Mouse (Mus musculus) gastrocnemius, postnatal 4 days (tissue): Measurements from ENCODE around the gene Twf2. TPM values are rescaled to one million over a fixed set of nuclear protein-coding genes. Genes with fewer than 3 reads are reported as not detected.

ENCODE experiments used
- DNase-seq, 2 experiments: peaks; one replicate each; pipeline ENCODE4 v3.0.0; 2021 to 2022; ENCODE audit warnings: low spot score in 2 of 2, mixed read lengths in 2 of 2
- microRNA-seq: library from miRNA; unstranded; fragments of <30 nt; microRNA quantifications from one replicate; pipeline ENCODE4 v1.2.0, GENCODE M21; 2021
- total RNA-seq, 2 experiments: library from RNA; stranded (reverse); gene quantifications; 2 replicates each; pipeline ENCODE4 v1.2.3; 2021

Gene Twf2
- total RNA-seq, 2 experiments from 2014 or later = 92.7 to 105 TPM

DNA sequence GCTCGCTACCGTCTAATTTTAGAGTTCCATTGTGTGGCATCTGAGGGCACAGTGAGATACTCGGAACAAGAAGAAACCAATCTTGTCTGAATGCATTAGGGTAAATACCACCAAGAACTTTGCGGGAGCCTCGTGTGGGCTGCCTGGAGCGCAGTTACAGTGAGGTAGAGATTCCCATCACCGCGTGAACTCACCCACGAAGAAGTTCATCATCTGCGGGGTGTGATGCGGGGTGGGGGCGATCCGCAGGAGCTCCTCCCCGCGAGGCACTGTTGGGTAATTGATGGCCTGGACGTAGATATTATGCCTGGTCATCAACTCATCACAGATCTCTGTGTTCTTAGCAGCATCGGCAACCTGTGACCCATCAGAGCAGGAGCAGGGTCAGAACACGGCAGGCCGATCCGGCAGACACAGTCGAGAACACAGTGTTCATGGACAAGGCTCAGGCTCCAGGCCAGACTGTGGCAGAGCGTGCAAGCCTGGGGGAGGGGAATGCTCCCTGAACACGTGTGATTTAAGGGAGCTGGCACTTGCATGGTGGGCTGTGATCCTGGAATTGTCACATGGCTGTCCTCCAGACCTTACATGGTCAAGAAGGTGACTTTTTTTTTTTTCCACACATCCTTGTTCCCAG is 32.4 kb downstream of the Twf2 start:
- no peak for DNase-seq

DNA sequence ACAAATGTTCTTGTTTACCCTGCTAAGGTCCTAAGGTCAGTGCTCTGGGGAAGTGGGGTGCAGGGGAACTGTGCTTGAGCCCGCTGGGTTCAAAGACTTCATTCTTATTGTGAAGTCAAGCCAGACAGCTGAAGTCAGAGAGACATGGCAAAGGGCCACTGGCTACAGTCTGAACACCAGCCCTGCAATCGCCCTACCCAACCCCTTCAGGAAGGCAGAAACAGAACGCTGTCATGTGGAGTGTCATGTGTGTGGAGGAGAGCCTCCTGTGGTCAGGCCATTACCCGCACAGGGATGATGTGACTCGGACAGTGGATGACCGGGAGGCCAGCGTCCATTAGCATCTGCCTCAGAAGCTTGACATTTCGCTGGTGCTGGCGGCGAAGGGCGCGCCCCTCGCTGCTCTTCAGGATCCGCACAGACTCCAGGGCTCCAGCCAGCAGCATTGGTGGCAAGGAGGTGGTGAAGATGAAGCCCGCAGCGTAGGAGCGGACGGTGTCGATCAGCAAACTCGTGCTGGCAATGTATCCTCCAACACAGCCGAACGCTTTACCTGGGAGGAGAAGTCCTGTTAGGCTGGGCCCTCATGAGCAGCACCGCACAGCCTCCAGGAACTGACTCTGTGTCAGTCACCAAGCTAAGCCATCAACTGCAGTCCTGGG is 33.4 kb downstream of the Twf2 start:
- DNase-seq = no peak

DNA sequence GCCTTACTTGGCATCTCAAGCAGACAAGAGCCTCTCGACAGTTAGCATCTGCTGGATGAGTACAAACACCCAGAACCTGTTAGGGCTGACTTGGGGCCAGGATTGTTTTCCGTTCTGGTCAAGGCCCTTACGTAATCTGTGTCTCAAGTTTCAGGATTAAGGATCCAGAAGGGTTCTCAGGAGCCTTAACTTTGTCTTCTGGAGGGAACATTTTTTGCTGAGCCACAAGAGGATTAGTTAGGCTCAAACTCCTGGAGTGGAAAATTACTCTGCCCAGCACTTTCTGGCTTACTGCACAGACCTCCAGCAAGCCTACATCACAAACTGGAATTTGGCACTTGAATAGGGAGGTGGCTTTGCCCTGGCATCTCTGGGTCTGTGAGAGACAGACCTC is 33.9 kb downstream of the Twf2 start:
- no peak for DNase-seq

DNA sequence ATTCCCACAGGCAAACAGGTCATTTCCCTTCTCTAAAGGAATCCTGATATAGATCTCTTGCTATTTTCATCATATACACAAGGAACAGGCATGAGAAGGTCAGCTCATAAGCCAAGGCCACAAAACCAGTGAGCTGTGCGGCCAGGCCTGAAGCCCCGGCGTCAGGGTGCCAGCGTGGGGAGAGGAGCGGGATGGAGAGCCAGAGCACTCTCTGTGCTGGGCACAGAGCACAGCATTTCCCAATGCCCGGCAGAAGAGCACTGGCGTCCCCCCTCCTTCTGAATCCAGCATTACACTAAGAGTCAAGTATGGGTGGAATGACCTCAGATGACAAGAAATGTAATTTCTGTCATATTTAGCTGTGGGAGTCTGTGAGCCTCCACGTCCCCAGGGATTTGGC is 34.5 kb downstream of the Twf2 start:
- no peak for DNase-seq

DNA sequence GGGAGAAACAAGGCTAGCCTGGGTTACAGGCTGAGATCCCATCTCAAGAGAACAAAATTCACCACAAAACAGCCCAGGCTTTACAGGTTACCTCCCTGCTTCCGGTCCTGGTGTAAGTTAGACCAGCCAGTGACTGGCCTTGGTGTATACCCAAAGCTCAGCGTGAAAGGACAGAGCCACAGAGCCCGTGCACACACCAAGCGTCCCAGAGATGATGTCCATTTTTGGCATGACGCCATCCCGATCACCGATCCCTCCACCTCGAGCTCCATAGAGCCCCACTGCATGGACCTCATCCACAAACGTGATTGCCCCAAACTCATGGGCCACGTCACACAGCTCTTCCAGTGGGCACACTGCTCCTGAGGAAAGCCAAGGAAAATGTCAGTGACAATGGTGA is 35.0 kb downstream of the Twf2 start:
- no peak for DNase-seq

DNA sequence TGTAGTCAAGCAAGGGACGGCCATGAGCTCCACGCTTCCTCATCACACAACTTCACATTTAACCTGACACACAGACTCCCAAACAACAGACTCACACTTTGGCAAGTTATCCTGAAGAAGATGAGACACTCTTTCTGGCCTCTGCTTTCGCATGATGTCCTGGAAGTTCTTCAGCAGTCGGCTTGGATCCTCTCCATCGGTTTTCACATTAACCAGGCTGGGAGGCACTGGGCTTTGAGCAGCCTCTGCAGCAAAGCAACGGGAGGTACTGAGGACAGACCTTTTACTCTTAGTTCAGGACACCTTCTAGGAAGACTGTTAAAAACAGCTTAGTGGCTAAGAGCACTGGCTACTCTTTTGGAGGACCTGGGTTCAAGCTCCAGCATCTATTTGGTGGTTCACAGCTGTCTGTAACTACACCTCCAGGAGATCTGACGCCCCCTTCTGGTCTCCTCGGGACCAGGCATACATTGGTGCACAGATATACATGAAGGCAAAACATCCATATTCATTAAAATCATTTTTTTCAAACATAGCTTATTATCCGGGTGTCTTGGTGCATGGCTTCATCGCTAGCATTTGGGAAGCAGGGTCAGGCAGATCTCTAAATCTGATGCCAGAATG is 38.7 kb downstream of the Twf2 start:
- no peak for DNase-seq

DNA sequence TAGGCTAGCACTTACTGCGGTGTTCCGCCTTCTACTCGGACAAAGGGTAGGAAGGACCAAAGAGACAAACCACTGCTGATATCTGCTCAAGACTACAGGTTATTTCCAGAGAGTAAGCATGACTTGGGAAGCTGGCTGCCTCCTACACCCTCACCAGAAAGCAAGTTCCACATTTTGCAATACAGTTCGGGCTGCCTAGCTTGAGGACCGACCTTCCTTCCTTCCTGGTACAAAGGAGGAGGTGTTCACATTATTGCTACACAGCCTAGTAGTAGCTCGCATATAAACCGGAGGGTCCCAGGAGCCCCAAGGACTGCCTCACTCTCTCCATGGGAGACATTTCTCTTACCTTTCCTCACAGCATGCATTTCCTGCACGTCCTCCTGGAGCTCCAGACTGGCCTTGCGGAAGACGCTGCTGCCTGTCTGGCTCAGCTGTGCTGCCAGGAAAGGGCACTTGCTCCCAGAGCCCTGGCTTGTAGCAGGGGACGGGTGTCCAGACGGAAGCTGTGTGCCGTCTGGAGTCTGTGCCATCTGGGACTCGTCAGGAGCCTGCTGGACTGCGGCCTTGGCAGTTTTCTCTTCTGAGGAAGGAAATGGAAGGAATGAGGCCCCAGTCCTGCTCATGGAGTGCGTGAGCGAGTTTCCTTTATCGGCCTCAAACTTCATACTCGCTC is 40.0 kb downstream of the Twf2 start:
- no peak for DNase-seq

DNA sequence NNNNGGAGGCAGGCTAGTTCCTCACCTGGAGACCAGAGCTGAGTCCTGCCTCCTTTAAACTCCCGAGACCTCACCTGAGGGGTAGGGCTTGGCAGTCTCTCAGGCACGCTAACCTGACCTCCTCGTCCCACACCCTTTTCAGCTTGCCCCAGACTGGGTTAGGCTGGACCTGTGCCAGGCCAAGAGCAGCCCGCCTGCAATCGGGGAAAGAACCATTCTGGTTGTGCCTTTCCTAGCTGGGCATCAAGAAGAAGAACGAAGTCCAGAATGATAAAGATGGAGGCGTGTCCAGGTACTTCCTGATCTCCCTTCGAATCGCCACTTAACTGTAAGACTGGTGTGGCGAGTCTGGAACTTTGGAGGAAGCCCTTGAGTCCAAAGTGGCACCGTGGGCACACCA is 46.6 kb downstream of the Twf2 start:
- no peak for DNase-seq

DNA sequence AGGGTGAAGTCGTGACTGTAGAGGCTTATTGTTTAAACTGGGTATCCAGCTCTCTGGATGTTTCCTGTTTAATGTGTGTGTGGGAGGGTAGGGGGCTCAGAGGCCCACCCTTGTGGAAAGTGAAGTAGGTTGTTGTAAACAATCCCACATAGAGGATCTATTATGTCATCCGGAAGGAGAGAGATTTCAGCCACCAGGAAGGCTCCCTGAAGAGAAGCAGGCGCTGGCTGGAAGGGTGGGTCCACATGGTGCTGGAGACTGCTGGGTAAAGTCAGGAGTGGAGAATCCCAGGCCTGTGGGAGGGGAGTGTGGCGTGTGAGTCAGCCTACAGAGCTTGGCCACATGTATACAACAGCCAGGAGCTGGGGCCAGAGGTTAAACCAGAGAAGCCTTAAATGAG is 47.3 kb downstream of the Twf2 start:
- DNase-seq = no peak

DNA sequence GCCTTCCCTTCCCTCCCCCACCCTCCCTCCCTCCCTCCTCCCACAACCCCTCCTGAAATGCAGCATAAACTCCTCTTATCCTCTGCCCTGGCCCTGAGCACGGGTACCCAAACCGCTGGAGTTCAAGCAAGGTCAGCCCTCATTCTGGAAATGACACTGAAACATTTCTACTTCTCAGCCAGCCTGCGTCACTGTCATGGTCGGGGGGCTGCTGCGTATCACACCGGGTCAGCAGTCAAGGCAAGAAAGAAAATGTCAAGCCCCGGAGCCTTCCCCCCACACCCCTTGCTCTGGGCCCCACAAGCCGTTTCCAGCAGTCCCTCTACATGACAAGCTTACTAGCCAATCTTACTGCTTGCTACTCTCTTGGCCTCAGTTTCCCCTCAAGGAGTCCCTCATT is 48.2 kb downstream of the Twf2 start:
- DNase-seq = no peak

DNA sequence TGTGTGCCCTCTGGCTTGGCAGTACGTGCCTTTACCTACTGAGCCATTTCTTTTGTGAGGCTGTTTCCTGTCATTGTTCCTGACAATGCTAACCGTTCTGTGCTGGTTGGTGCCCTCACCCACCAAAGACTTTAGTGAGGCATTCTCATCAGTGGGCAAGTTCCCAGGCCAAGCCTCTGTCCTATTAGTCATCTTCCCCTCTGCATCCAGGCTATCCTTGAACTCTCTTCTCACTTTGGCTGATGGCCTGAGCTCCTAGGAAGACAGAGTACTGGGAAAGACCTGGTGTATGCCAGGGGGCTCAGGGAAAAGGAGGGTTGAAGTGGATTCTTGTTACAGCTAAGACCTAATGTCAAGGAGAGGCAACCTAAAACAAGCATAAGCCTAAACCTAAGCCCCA is 51.1 kb downstream of the Twf2 start:
- DNase-seq = no peak

DNA sequence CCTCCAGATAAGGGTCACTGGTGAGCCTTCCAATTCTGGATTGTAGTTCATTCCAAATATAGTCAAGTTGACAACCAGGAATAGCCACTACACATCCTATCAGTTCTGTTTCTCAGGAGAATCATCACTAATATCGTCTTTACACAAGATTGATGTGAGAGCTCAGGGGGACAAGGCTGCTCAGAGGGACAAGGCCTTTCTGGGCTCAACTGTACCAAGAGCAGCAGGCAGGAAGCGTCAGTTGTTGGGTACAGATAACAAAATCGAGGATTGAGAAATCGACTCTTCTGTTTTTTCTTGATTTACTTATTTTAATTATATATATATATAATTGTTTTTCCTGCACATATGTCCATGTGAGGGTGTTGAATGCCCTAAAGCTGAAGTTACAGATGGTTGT is 55.5 kb downstream of the Twf2 start:
- no peak for DNase-seq

DNA sequence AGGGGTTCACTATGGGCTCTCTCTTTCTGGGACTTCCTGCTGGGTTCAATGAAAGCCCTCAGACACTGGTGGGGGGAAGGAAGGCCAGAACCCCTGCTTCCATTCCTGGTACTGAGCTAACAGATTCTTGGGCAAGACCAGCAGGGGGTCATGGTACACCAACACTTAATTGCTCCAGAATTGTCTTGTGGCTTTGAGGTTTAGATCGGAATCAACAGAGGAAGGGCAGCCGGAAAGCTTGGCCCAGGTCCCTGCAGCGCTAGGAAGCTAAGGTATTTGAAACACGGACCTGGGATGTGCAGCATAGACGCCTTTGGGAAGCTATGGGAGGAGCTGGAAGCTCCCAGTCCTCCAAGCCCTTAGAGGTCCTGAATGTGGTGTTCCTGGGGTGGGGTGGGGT is 56.1 kb downstream of the Twf2 start:
- no peak for DNase-seq

DNA sequence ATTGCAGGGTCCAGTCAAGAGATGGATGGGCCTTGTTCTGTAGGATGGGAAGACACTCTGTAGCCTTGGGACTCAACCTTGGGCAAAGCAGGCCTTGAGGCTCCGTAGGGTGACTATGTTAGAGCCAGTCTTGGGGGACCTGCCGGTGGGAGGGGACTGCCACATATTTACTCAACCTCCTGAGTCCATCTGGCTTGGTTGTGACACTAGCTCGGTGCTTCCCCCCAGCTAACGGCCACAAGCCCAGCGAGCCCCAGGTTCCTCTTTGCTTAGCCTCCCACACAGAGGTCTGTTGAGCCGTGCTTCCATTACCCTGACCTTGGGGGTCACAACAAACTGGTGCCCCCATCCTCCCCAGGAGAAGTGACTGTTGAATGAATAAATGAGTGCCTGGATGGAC is 58.1 kb downstream of the Twf2 start:
- DNase-seq = no peak

DNA sequence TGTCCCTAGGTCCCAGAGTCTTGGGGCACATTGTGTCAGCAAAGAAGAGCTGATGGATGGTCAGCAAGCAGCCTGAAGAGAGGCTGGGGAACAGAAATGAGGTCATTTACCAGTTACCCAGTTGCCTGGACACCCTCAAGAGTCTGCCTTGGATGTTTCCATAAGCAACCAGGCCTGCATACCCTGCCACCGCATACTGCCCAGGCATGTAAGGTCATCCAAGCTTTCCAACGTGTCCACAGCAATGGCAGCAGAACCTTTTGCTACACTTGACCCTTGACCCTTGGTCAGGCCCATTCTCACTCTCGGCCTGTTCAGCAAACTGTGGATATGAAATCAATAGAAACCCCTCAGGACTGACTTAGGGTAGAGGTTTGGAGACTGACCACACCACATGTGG is 58.6 kb downstream of the Twf2 start:
- DNase-seq = no peak

DNA sequence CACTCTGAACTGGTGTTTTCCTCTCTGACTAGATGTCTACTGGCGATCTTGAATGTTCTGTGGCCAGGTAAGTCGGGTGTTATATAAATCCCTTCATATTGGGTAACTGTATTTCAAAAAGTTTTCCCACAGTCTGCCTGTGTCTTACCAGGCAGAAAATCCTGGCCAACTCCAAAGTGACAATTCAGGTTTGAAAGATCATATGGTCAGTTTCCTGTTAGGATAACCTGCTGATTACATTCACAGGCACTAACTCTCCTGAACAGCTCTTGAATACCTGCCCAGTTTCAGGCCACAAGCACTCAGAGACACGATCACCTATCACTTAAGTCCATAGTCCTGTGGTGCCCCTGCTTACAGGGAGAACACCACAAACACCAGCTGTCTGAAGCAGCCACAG is 59.2 kb downstream of the Twf2 start:
- no peak for DNase-seq

DNA sequence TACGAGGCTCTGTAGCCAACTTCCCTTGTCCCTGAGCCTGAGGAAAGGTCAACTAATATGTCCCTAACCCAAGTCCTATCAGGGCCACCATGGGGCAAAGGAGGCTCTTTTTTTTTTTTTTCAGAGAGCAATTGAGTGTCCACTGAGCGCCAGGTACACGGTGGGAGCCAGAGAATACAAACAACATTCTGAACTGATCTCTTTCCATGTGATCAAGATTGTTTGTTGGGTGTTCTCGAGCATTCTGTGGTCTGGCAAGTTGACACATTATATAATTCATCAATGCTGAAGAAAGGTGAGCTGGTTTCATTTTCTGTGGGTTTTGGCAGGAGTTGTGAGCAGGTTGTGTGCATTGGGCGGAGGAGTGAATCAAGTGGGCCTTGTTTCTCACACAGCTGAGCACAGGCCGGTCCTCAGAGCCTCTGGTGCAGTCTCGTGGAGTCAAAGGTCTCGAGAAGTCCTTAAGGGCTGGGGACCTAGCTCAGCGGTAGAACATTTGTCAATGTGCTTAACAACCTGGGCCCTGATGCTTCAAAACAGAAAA is 60.5 kb downstream of the Twf2 start:
- no peak for DNase-seq

Small RNA genes within 50 kb of the gene (microRNA-seq; reads per million reads assigned to microRNA genes)
- gene Mir135a-1 = not detected
- 43,193 reads per million, percentile 98 among the genes with 10 or more reads in this experiment for gene Mirlet7g

Other genes starting within 250 kb of the Twf2 start
- gene Col6a5, start 242.5 kb upstream of the Twf2 start, total RNA-seq = 1 to 10 TPM; 2.2 to 2.8 TPM
- gene Col6a4, start 106.3 kb upstream of the Twf2 start, total RNA-seq = under 1 TPM; 0.20 to 0.49 TPM
- 1 to 10 TPM; 1.1 to 3.0 TPM for gene Glyctk, start 45.0 kb upstream of the Twf2 start, total RNA-seq
- gene Wdr82, start 32.2 kb upstream of the Twf2 start, total RNA-seq = 10 to 100 TPM; 60.3 to 62.5 TPM
- gene Ppm1m, start 3.4 kb upstream of the Twf2 start, total RNA-seq = 10 to 100 TPM; 16.7 to 20.8 TPM
- gene Tlr9, start 19.5 kb downstream of the Twf2 start, total RNA-seq = 1 to 10 TPM in 1 of 2 experiments, under 1 TPM in 1; 0.88 to 1.1 TPM
- 100 to 1,000 TPM; 127 to 159 TPM for gene Alas1, start 45.5 kb downstream of the Twf2 start, total RNA-seq
- 1 to 10 TPM; 5.4 to 5.8 TPM for gene Poc1a, start 78.0 kb downstream of the Twf2 start, total RNA-seq
- gene Dusp7, start 165.5 kb downstream of the Twf2 start, total RNA-seq = 10 to 100 TPM; 23.9 to 25.5 TPM
- gene Rpl29, start 226.3 kb downstream of the Twf2 start, total RNA-seq = 100 to 1,000 TPM; 526 to 599 TPM
- 10 to 100 TPM; 13.4 to 13.5 TPM for gene Acy1, start 235.2 kb downstream of the Twf2 start, total RNA-seq
- 10 to 100 TPM in 1 of 2 experiments, 1 to 10 TPM in 1; 8.8 to 10.3 TPM for gene Abhd14b, start 244.4 kb downstream of the Twf2 start, total RNA-seq
- gene Abhd14a, start 244.6 kb downstream of the Twf2 start, total RNA-seq = 10 to 100 TPM; 18.5 to 19.1 TPM